Mouse (Mus musculus): ENCODE measurements at regions not wholly inside any gene's neighbourhood (a gene's known extent, or its start where the extent isn't known, plus 50 kb on each side); places are given as distances from the start of the nearest gene placed in this dataset.

- TF ChIP-seq CTCF (IDR thresholded peaks at IDR 0.05; ENCODE audit: low read depth, low read length) (no peak), POLR2AphosphoS5 (IDR thresholded peaks at IDR 0.05; ENCODE audit: insufficient replicate concordance, low read depth, low read length) (no peak), GATA1 (IDR thresholded peaks at IDR 0.05; ENCODE audit: borderline replicate concordance, low read length) (no peak), GATA2 (IDR thresholded peaks at IDR 0.05; ENCODE audit: borderline replicate concordance, low read depth, low read length) (no peak)
Observed at GRCm38 (mm10) chr2:174858011-174858834, 97.8 kb downstream of the Edn3 start.

Data from G1E (cell line).